Mouse (Mus musculus) small intestine, adult 2 months (tissue): Measurements from ENCODE around the gene Gm37240. TPM values are rescaled to one million over a fixed set of nuclear protein-coding genes. Genes with fewer than 3 reads are reported as not detected.
"Not testable (repeated sequence)": the region's sequence is repeated elsewhere in the genome, so short reads cannot be mapped to it uniquely, and the experiment has no call there.

ENCODE experiments used
- H3K27ac ChIP-seq: fragments of 200-500 bp; 2 replicates; pipeline ENCODE4 v1.5.1; 2012; ENCODE audit warnings: low read depth, low read length, control low read depth, inconsistent platforms; ENCODE audit not compliant: insufficient read depth
- H3K27me3 ChIP-seq: fragments of 200-500 bp; 2 replicates; pipeline ENCODE4 v1.6.1; 2012; ENCODE audit warnings: mild to moderate bottlenecking, moderate library complexity, low read length, inconsistent platforms; ENCODE audit not compliant: control insufficient read depth, insufficient read depth
- H3K36me3 ChIP-seq: fragments of 200-500 bp; 2 replicates; pipeline ENCODE4 v1.6.1; 2012; ENCODE audit warnings: mild to moderate bottlenecking, low read length, control low read depth, inconsistent platforms; ENCODE audit not compliant: control insufficient read depth, insufficient read depth
- H3K4me1 ChIP-seq: fragments of 200-500 bp; 2 replicates; pipeline ENCODE4 v1.6.1; 2012; ENCODE audit warnings: low read length, inconsistent platforms, mixed read lengths; ENCODE audit not compliant: control insufficient read depth, insufficient read depth, insufficient read length
- H3K4me3 ChIP-seq: fragments of 200-500 bp; 2 replicates; pipeline ENCODE4 v1.5.1; 2012; ENCODE audit warnings: low read depth, mild to moderate bottlenecking, control low read depth, inconsistent platforms, low read length, moderate library complexity
- CTCF ChIP-seq: fragments of 200-500 bp; IDR thresholded peaks from 2 replicates; pipeline ENCODE4 v1.5.1; 2012; ENCODE audit warnings: low read depth, mild to moderate bottlenecking, control low read depth, inconsistent platforms, low read length, moderate library complexity, mixed read lengths; ENCODE audit not compliant: insufficient replicate concordance, insufficient read length; ENCODE audit errors: extremely low read depth
- POLR2A ChIP-seq: fragments of 200-500 bp; IDR thresholded peaks from 2 replicates; pipeline ENCODE4 v1.6.1; 2012; ENCODE audit warnings: low read depth, mild to moderate bottlenecking, control low read depth, inconsistent platforms, low read length, moderate library complexity
- WGBS: fragments of 180-500 bp; shearing (Covaris S2); methylation state at CpG from one replicate; pipeline ENCODE4 v1.1.7; 2018; 5-methylcytosine and 5-hydroxymethylcytosine counted together
- polyA plus RNA-seq: library from polyadenylated mRNA; depleted of rRNA; stranded (reverse); fragments of >200 nt; gene quantifications from 2 replicates; pipeline ENCODE4 v1.2.3, GENCODE M21; 2012

Gm37240 gene
- polyA plus RNA-seq, 1 experiment = 58.2 TPM

- peak overlapping the region; percentile 32 for H3K4me3 ChIP-seq
These were observed 1233.6 kb downstream of the Gm37240 start for GRCm38 (mm10) chr3:84653557-84654245.

GRCm38 (mm10) chr3:84652643-84653556 is 1234.4 kb downstream of the Gm37240 start:
- Histone ChIP-seq H3K4me1 (peaks cover 30% of the 10 kb centered on the region), H3K4me3 (no peak overlapping the region), H3K36me3 (no peaks in the 10 kb centered on the region), H3K27ac (peak overlapping the region; percentile 9; the same call in 1 of the 2 replicates), H3K27me3 (no peaks in the 10 kb centered on the region)
- 70% methylated on average over 12 of the region's 12 CpGs for WGBS
- TF ChIP-seq CTCF (no peak), POLR2A (no peak)

More at GRCm38 (mm10) chr3:84653557-84654245, 1233.6 kb downstream of the Gm37240 start:
- Histone ChIP-seq H3K27me3 (no peaks in the 10 kb centered on the region), H3K27ac (peak overlapping the region; percentile 76; the same call in 1 of the 2 replicates), H3K36me3 (no peaks in the 10 kb centered on the region), H3K4me1 (peaks cover 30% of the 10 kb centered on the region)
- WGBS = 8% methylated on average over 14 of the region's 14 CpGs
- TF ChIP-seq CTCF (no peak), POLR2A (0 out of 2 replicates have a peak, but pooled peaks have one; percentile 23)

- 86% methylated on average over 12 of the region's 12 CpGs for WGBS
- TF ChIP-seq CTCF (no peak), POLR2A (no peak)
- Histone ChIP-seq H3K27ac (no peak overlapping the region), H3K4me3 (no peak overlapping the region), H3K4me1 (peaks cover 24% of the 10 kb centered on the region), H3K36me3 (no peaks in the 10 kb centered on the region), H3K27me3 (no peaks in the 10 kb centered on the region)
These were observed 1237.6 kb downstream of the Gm37240 start for GRCm38 (mm10) chr3:84649578-84650327.

GRCm38 (mm10) chr3:84648069-84648468 is 1239.2 kb downstream of the Gm37240 start:
- H3K4me1 ChIP-seq = peaks cover 14% of the 10 kb centered on the region; the same call in 1 of the 2 replicates
- H3K36me3 ChIP-seq, H3K27me3 ChIP-seq, H3K4me3 ChIP-seq, H3K27ac ChIP-seq: not testable (repeated sequence)
- 90% methylated on average over 4 of the region's 4 CpGs for WGBS

- Histone ChIP-seq H3K36me3 (no peaks in the 10 kb centered on the region), H3K27me3 (no peaks in the 10 kb centered on the region), H3K4me3 (no peak overlapping the region), H3K4me1 (peaks cover 11% of the 10 kb centered on the region; the same call in 1 of the 2 replicates), H3K27ac (no peak overlapping the region)
- WGBS = 56% methylated on average over 4 of the region's 4 CpGs
- no peak for TF ChIP-seq CTCF
- TF ChIP-seq POLR2A = no peak
These were observed 1239.7 kb downstream of the Gm37240 start for GRCm38 (mm10) chr3:84647616-84648015.

GRCm38 (mm10) chr3:84646331-84646845 is 1240.9 kb downstream of the Gm37240 start:
- Histone ChIP-seq H3K27ac (peak overlapping the region; percentile 79), H3K36me3 (no peaks in the 10 kb centered on the region), H3K4me1 (peaks cover 11% of the 10 kb centered on the region; the same call in 1 of the 2 replicates), H3K27me3 (no peaks in the 10 kb centered on the region), H3K4me3 (no peak overlapping the region)
- TF ChIP-seq CTCF (no peak), POLR2A (no peak)
- WGBS = 53% methylated on average over 8 of the region's 8 CpGs
